Mouse (Mus musculus) midbrain, embryonic 13.5 days (tissue): ENCODE data around the gene Slc4a8. TPM values are rescaled to one million over a fixed set of nuclear protein-coding genes. Genes with fewer than 3 reads are reported as not detected.
"Not testable (repeated sequence)": the region's sequence is repeated elsewhere in the genome, so short reads cannot be mapped to it uniquely, and the experiment has no call there.

ENCODE experiments used
- ATAC-seq: fragments of 200-750 bp; cut with Nextera tagmentation; 2 replicates; pipeline ENCODE4 v1.8.0; 2017; ENCODE audit warnings: mild to moderate bottlenecking, moderate TSS enrichment, moderate library complexity
- H3K27ac ChIP-seq: fragments of 300-500 bp; sonication (generic); 2 replicates; pipeline ENCODE4 v1.5.1; 2015; ENCODE audit warnings: inconsistent platforms, mild to moderate bottlenecking, moderate library complexity
- H3K27me3 ChIP-seq: fragments of 300-500 bp; sonication (generic); 2 replicates; pipeline ENCODE4 v1.6.1; 2015; ENCODE audit warnings: mild to moderate bottlenecking, inconsistent platforms
- H3K36me3 ChIP-seq: fragments of 300-500 bp; sonication (generic); 2 replicates; pipeline ENCODE4 v1.6.1; 2015; ENCODE audit warnings: mild to moderate bottlenecking, inconsistent platforms
- H3K4me1 ChIP-seq: fragments of 300-500 bp; sonication (generic); replicated peaks from 2 replicates; pipeline ENCODE4 v1.6.1; 2015; ENCODE audit warnings: inconsistent platforms
- H3K4me2 ChIP-seq: fragments of 300-500 bp; sonication (generic); replicated peaks from 2 replicates; pipeline ENCODE4 v1.6.1; 2015; ENCODE audit warnings: moderate library complexity, mild to moderate bottlenecking, inconsistent platforms
- H3K4me3 ChIP-seq: fragments of 300-500 bp; sonication (generic); replicated peaks from 2 replicates; pipeline ENCODE4 v1.5.1; 2015; ENCODE audit warnings: mild to moderate bottlenecking, inconsistent platforms
- H3K9ac ChIP-seq: fragments of 300-500 bp; sonication (generic); replicated peaks from 2 replicates; pipeline ENCODE4 v1.6.1; 2015; ENCODE audit warnings: mild to moderate bottlenecking, inconsistent platforms
- H3K9me3 ChIP-seq: fragments of 300-500 bp; sonication (generic); 2 replicates; pipeline ENCODE4 v1.6.1; 2016; ENCODE audit warnings: mild to moderate bottlenecking, inconsistent platforms
- WGBS: fragments of 180-500 bp; shearing (Covaris S2); methylation state at CpG from one replicate; pipeline ENCODE4 v1.1.7; 2015; 5-methylcytosine and 5-hydroxymethylcytosine counted together
- polyA plus RNA-seq: library from polyadenylated mRNA; unstranded; fragments of >200 nt; fragmentation: Nextera tagmentation; extraction: Ambion mirVana; gene quantifications from 2 replicates; pipeline ENCODE4 v1.2.1, GENCODE M21; 2015

Slc4a8 gene
- polyA plus RNA-seq, 1 experiment from 2014 or later, result 23.3 TPM

DNA sequence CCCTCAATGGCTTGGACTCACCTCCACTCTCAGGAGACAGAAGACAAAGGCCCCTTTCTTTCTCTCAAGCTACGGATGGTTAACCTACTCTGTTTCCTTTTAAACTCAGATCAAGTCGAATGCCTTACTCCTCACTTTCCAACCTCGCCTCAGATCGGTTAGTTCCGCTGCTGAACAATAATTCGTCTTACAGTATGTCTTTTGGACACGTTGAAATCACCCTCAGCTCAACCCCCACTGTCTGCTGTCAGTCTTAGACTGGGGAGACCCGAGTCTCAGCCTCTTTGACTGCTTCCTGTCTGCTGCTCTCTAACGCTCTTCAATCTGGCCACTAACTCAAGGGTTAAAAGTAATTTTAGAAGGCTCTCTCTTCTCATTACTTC, 520 bp upstream of the Slc4a8 start:
- 8% methylated on average over 9 of the region's 9 CpGs for WGBS
- H3K4me3 ChIP-seq, result peak overlapping the region; percentile 85
- peak overlapping the region; percentile 42 for H3K9ac ChIP-seq
- peak; percentile 24 for ATAC-seq
- H3K4me1 ChIP-seq, result peaks cover 27% of the 10 kb centered on the region
- H3K36me3 ChIP-seq, result peaks cover 19% of the 10 kb centered on the region
- no peaks in the 10 kb centered on the region for H3K27me3 ChIP-seq
- peak overlapping the region; percentile 67 for H3K4me2 ChIP-seq
- H3K27ac ChIP-seq, result peak overlapping the region; percentile 93
- H3K9me3 ChIP-seq, result no peaks in the 10 kb centered on the region

DNA sequence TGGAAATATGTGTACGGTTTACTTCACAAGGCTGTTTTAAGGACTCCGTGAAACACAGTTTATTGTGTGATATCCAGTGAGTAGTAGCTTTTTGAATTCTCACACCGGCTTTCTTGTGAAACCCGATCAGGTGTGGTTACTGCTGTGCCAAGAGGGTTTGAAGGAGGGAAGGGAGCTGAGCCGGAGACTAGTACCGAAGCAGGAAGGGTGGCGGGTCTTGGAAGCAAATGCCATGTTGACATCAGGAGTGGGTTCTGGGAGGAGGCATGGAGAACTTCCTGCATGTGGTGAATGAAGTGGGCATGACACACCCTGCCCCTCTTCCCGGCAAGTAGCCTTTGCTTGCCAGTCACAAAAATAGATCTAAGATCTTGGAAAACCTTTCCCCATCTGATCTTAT, 1.1 kb downstream of the Slc4a8 start:
- ATAC-seq, result no peak
- H3K36me3 ChIP-seq, result peaks cover 21% of the 10 kb centered on the region
- H3K4me3 ChIP-seq, result peak overlapping the region; percentile 85
- peaks cover 28% of the 10 kb centered on the region for H3K4me1 ChIP-seq
- peak overlapping the region; percentile 93 for H3K27ac ChIP-seq
- peak overlapping the region; percentile 67 for H3K4me2 ChIP-seq
- no peaks in the 10 kb centered on the region for H3K9me3 ChIP-seq
- peak overlapping the region; percentile 83 for H3K9ac ChIP-seq
- H3K27me3 ChIP-seq, result no peaks in the 10 kb centered on the region
- 47% methylated on average over 8 of the region's 8 CpGs for WGBS

DNA sequence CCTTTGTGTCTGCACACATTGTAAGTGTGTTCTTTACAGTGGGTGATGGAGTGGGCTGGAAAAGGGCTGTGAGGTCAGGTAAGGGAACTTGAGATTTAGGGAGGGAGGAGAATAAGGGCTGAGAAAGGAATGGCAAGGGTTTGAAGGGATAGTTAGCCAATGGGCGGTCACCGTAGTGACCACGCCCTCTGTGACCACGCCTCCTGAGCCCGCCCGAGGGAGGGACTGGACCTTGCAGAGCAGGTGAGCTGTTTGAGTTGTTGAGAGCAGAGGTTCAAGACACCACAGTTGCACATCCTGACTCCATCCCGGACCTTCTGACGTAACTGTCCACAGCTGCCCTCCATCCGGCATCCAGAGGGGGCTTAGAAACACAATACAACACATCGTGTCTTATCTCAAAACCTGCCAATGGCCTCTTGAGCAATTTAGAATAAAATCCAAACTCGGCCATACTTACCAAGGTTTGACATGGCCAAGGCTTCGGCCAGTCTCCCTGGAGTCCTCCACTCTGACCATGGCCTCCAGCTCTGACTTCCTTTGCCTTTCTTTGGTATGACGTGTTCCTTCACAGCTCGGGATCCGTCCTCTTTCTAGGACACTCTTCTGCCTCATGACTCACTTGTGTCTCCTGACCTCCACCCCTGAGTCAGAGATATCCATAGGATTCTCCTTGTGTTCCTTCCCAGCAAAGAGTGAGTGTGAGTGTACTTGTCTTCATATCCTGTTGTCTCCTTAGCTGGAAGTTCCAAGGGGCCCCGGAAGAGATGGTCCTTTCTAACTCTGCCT, 2.8 kb downstream of the Slc4a8 start:
- H3K9me3 ChIP-seq, result no peaks in the 10 kb centered on the region
- H3K4me2 ChIP-seq, result no peak overlapping the region
- H3K4me1 ChIP-seq, result peaks cover 27% of the 10 kb centered on the region
- no peak overlapping the region for H3K9ac ChIP-seq
- no peaks in the 10 kb centered on the region for H3K27me3 ChIP-seq
- no peak overlapping the region for H3K4me3 ChIP-seq
- WGBS, result 82% methylated on average over 16 of the region's 16 CpGs
- no peak overlapping the region for H3K27ac ChIP-seq
- ATAC-seq, result no peak
- H3K36me3 ChIP-seq, result peaks cover 35% of the 10 kb centered on the region

DNA sequence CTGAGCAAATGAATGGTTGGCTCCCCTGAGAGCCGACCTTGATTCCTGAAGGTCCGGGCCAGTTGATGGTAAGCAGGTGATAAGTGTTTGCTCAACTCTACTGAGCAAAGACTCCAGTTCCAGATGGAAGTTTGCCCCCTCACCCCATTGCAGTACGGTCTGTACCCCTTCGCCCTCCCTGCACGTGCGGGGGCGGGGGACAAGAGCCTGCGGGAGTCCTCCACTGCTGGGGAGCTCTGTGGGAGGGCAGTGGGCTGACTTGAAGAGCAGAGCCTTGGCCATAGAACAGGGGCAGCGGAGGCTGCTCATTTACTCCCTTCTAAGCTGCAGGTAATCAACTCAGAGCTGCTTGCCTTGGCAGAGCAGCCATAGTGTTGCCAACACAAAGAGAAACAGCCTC, 5.3 kb downstream of the Slc4a8 start:
- Histone ChIP-seq H3K4me3 (no peak overlapping the region), H3K4me1 (peaks cover 16% of the 10 kb centered on the region), H3K36me3 (peaks cover 50% of the 10 kb centered on the region), H3K4me2 (no peak overlapping the region), H3K27me3 (no peaks in the 10 kb centered on the region), H3K9me3 (no peaks in the 10 kb centered on the region), H3K27ac (no peak overlapping the region), H3K9ac (no peak overlapping the region)
- ATAC-seq, result no peak
- 70% methylated on average over 9 of the region's 9 CpGs for WGBS

DNA sequence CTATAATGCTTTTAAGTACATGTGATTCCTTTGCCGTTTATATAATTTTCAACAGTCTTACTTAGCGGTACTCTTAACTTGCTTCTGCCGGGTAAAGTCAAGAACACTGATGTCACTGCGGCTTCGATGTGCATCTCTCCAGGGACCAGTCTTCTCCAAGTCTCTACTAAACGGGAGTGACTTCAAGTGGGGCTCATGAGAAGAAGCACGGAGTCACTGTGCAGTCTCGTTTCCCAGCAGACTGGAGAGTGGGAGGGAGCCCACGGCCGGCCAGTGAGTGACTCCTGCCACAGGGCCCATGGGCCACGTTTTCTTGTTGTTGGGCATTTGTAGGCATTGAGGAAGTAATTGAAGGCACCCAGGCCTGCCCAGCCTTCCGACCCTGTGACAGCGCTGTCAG, 6.3 kb downstream of the Slc4a8 start:
- H3K36me3 ChIP-seq, result peaks cover 53% of the 10 kb centered on the region
- 90% methylated on average over 13 of the region's 13 CpGs for WGBS
- no peak overlapping the region for H3K9ac ChIP-seq
- no peak overlapping the region for H3K4me2 ChIP-seq
- no peaks in the 10 kb centered on the region for H3K27me3 ChIP-seq
- peaks cover 8% of the 10 kb centered on the region for H3K4me1 ChIP-seq
- H3K4me3 ChIP-seq, result no peak overlapping the region
- H3K9me3 ChIP-seq, result no peaks in the 10 kb centered on the region
- H3K27ac ChIP-seq, result no peak overlapping the region
- ATAC-seq, result no peak

DNA sequence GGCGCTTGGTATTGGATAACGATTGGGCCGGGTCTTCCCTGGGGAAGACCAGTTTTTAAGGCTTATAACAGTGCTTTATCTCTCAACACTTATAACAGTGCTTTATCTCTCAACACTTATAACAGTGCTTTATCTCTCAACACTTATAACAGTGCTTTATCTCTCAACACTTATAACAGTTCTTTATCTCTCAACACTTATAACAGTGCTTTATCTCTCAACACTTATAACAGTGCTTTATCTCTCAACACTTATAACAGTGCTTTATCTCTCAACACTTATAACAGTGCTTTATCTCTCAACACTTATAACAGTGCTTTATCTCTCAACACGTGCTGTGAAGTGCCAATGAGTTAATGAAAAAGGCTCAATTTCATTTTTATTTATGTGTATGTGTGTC, 7.5 kb downstream of the Slc4a8 start:
- H3K27me3 ChIP-seq, H3K4me1 ChIP-seq, H3K9ac ChIP-seq, H3K4me3 ChIP-seq, H3K9me3 ChIP-seq, H3K27ac ChIP-seq, H3K4me2 ChIP-seq, ATAC-seq: not testable (repeated sequence)
- peaks cover 53% of the 10 kb centered on the region for H3K36me3 ChIP-seq
- WGBS, result 96% methylated on average over 4 of the region's 4 CpGs

DNA sequence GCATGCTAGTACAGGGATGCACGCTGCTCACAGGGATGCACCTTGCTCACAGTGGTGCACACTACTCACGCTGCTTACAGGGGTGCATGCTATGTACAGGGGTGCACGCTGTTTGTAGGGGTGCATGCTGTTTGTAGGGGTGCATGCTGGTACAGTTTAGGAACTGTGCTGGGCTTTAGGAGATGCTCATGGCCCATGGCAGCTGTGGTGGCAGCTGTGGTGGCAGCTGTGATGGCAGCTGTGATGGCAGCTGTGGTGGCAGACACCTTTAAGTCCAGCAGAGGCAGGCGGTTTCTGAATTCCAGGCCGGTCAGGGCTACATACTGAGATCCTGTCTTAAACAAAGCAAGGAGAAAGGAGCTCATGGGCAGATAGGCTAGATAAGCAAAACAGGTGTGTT, 8.8 kb downstream of the Slc4a8 start:
- H3K36me3 ChIP-seq, result peaks cover 40% of the 10 kb centered on the region
- no peak overlapping the region for H3K27ac ChIP-seq
- WGBS, result 97% methylated on average over 5 of the region's 5 CpGs
- no peaks in the 10 kb centered on the region for H3K9me3 ChIP-seq
- H3K4me2 ChIP-seq, result no peak overlapping the region
- H3K4me1 ChIP-seq, result peaks cover 14% of the 10 kb centered on the region; the same call in 1 of the 2 replicates
- H3K9ac ChIP-seq, result no peak overlapping the region
- ATAC-seq, result no peak
- H3K4me3 ChIP-seq, result no peak overlapping the region
- H3K27me3 ChIP-seq, result no peaks in the 10 kb centered on the region

DNA sequence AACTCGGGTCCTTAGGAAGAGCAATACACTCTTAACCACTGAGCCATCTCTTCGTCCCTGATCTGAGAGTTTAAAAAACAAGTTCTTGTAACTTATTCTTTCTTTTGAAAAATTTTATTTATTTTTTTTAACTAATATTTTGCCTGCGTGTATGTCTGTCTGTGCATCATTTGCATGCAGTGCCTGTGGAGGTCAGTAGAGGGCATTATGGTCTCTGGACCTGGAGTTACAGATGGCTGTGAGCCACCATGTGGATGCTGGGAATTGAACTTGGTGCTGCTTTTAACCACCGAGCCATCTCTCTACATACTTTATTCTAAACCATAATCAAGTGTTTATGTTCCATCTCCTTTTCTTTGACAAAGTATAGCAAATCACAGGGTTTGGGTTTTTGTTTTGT, 11.1 kb downstream of the Slc4a8 start:
- Histone ChIP-seq H3K27ac (no peak overlapping the region), H3K36me3 (peaks cover 40% of the 10 kb centered on the region), H3K27me3 (no peaks in the 10 kb centered on the region), H3K9me3 (no peaks in the 10 kb centered on the region), H3K4me1 (peaks cover 28% of the 10 kb centered on the region), H3K4me2 (no peak overlapping the region), H3K9ac (no peak overlapping the region), H3K4me3 (no peak overlapping the region)
- 94% methylated on average over 4 of the region's 4 CpGs for WGBS
- no peak for ATAC-seq

DNA sequence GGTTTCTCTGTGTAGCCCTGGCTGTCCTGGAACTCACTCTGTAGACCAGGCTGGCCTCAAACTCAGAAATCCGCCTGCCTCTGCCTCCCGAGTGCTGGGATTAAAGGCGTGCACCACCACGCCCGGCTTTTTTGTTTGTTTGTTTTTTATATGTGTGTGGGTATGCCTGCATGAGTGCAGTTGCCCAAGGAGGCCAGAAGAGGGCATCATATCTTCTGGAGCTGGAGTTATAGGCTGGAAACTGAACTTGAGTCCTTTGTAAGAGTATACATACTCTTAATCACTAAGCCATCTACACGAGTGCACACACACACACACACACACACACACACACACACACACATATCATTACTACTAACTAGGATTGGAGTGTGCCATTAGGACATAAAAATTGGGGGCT, 12.3 kb downstream of the Slc4a8 start:
- H3K4me2 ChIP-seq, H3K27ac ChIP-seq, H3K9ac ChIP-seq, ATAC-seq, H3K4me3 ChIP-seq, H3K9me3 ChIP-seq, H3K27me3 ChIP-seq: not testable (repeated sequence)
- Histone ChIP-seq H3K4me1 (peaks cover 28% of the 10 kb centered on the region), H3K36me3 (peaks cover 31% of the 10 kb centered on the region)
- 93% methylated on average over 6 of the region's 6 CpGs for WGBS

DNA sequence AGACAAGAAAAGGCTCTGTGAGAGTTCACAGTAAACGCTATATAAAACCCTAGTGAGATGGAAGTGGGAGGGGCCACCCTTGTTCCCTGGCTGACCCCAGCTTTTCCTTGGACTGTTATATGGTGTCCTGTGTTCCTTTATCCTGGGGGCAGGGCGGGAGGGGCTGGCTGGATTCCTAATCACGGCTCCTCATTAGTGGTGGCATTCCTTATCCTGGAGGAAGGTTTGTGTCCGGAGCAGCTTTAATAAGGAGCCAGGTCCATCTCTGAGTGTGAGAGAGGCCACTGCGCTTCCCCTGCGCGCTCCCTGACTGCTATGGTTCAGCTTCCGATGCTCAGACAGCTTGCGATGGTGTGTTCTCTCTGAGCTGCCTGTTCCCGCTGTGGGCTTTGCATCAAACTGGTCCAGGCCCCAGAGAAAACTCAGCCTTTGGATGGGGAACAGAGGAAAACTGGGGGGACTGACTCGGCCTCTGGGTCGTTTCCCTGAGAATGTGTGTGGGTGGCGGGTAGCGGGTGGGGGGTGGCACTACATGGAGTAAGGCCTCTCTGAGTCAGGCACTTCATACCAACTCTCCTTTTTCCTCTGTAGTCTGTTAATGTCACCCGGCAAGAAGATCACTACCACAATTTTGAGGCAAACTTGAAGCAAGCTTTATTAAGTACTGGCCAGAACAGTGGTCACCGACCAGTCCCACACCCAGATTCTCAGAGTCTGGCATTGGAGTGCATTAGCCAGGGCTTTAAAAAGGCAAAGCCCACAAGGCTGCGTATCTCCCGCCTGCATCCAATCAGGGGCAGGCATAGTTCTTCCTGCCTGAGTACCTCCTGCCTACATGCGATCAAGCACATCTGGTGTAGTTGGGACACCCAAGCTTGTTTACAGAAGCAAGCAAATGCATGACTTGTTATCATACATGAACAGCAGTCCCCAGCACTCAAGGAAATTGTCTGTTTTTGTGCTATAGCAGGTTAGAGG, 13.9 kb downstream of the Slc4a8 start:
- no peaks in the 10 kb centered on the region for H3K27me3 ChIP-seq
- ATAC-seq, result no peak
- peaks cover 19% of the 10 kb centered on the region for H3K36me3 ChIP-seq
- H3K4me2 ChIP-seq, result no peak overlapping the region
- H3K27ac ChIP-seq, result 0 out of 2 replicates have a peak overlapping the region, but pooled peaks have one; percentile 19
- H3K9me3 ChIP-seq, result no peaks in the 10 kb centered on the region
- 54% methylated on average over 19 of the region's 19 CpGs for WGBS
- peaks cover 37% of the 10 kb centered on the region for H3K4me1 ChIP-seq
- H3K9ac ChIP-seq, result no peak overlapping the region
- H3K4me3 ChIP-seq, result no peak overlapping the region

DNA sequence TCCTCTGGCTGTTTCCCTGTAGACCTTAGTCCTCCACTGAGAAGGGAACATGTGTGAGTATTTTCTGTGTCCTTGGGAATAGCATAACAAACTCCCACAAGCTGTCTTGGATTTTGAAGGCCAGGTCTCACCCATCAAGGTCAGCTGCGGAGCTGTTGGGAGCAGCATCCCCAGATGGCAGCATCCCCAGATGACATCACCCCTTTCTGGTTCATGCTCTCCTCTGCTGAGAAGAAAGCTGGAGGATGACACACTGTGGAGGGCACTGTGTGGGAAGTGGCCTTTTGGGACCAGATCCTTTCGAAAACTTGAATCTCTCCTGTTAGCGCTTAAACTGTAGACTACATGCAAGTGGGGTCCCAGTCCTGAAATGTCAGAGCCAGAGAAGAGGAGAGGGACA, 14.9 kb downstream of the Slc4a8 start:
- Histone ChIP-seq H3K9me3 (no peaks in the 10 kb centered on the region), H3K27ac (no peak overlapping the region), H3K4me1 (peaks cover 39% of the 10 kb centered on the region), H3K4me2 (no peak overlapping the region), H3K9ac (no peak overlapping the region), H3K4me3 (no peak overlapping the region), H3K36me3 (peaks cover 14% of the 10 kb centered on the region; the same call in 1 of the 2 replicates), H3K27me3 (no peaks in the 10 kb centered on the region)
- ATAC-seq, result no peak
- WGBS, result 94% methylated on average over 3 of the region's 3 CpGs
